In the genomic region with DNA sequence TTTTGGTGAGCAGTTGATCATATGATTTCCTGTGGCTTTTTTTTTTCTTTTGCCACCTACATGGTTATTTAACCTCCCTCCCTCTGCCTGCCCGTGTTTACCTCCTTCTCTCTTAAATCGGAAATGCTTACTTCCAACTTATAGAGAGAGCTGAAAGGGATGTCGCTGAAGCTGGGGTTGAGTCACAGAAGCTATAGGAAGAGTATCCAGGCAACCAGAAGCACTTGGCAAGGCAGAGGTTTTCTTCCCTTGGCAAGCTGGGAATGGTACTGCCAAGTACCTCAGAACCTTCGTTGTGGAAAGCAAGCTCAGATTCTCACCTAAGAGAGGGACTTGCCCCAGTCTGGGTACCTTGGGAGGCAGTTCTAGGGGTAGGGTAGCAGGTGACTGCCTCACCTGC, we compare ENCODE assay signal across 13 mouse cellular contexts.
"Had no signal": no experiment of that assay in that cellular context is flagged by ENCODE, and none has a peak within 500 bp of the region (broad histone marks: within the 10 kb centered on the region; RNA-seq: fewer than 3 reads in every experiment).

No protein-coding gene starts in this region.

- DNase-seq: kidney, postnatal 14 days; lung, postnatal 14 days; right cerebral cortex, postnatal 25 days; thymus, adult 18-20 months; thymus, postnatal 14 days had no signal

- H3K4me2 ChIP-seq: liver, embryonic 12.5 days; lung, embryonic 15.5 days; midbrain, embryonic 11.5 days; midbrain, embryonic 15.5 days; neural tube, embryonic 12.5 days had no signal

- ATAC-seq: intestine, postnatal 0 days; liver, embryonic 12.5 days; midbrain, embryonic 15.5 days had no signal

- H3K27ac ChIP-seq: liver, embryonic 12.5 days; lung, embryonic 15.5 days; macrophage; midbrain, embryonic 15.5 days; neural tube, embryonic 12.5 days had no signal

- H3K9ac ChIP-seq: liver, embryonic 12.5 days; lung, embryonic 15.5 days; midbrain, embryonic 15.5 days; neural tube, embryonic 12.5 days had no signal

- H3K4me3 ChIP-seq: liver, embryonic 12.5 days; lung, embryonic 15.5 days; megakaryocyte, embryonic 14.5 days; midbrain, embryonic 15.5 days; neural tube, embryonic 12.5 days had no signal

- H3K36me3 ChIP-seq: liver, embryonic 12.5 days; lung, embryonic 15.5 days; midbrain, embryonic 15.5 days; neural tube, embryonic 12.5 days had no signal

- H3K9me3 ChIP-seq: liver, embryonic 12.5 days; lung, embryonic 15.5 days; midbrain, embryonic 15.5 days; neural tube, embryonic 12.5 days had no signal
